Mouse (Mus musculus) ovary, postnatal 14 days (tissue): ENCODE measurements around the gene Gm3776.
"Not testable (repeated sequence)": the region's sequence is repeated elsewhere in the genome, so short reads cannot be mapped to it uniquely, and the experiment has no call there.

Experiments
- DNase-seq: peaks from one replicate; pipeline ENCODE4 v3.0.0; 2022; ENCODE audit warnings: low spot score

Gene Gm3776

GRCm38 (mm10) chr9:78256914-78257313 is at the start of gene Gm3776:
Gene Gm3776 (plus strand): TSS chr9:78257129.
- not testable (repeated sequence) for DNase-seq

- no peak for DNase-seq
Observed at GRCm38 (mm10) chr9:78208956-78209355, 48.0 kb upstream of the Gm3776 start.

GRCm38 (mm10) chr9:78210079-78210478 is 46.9 kb upstream of the Gm3776 start:
- no peak for DNase-seq

GRCm38 (mm10) chr9:78210821-78211220 is 46.1 kb upstream of the Gm3776 start:
- DNase-seq: no peak

- DNase-seq: no peak
Observed at GRCm38 (mm10) chr9:78211521-78211920, 45.4 kb upstream of the Gm3776 start.

GRCm38 (mm10) chr9:78212341-78213049 is 44.4 kb upstream of the Gm3776 start:
- DNase-seq: no peak

- DNase-seq: no peak
Observed at GRCm38 (mm10) chr9:78217074-78217473, 39.9 kb upstream of the Gm3776 start.

- DNase-seq: no peak
Observed at GRCm38 (mm10) chr9:78222616-78223015, 34.3 kb upstream of the Gm3776 start.

- no peak for DNase-seq
Observed at GRCm38 (mm10) chr9:78223221-78223902, 33.6 kb upstream of the Gm3776 start.

- DNase-seq: no peak
Observed at GRCm38 (mm10) chr9:78224418-78224817, 32.5 kb upstream of the Gm3776 start.

- no peak for DNase-seq
Observed at GRCm38 (mm10) chr9:78225304-78225703, 31.6 kb upstream of the Gm3776 start.

GRCm38 (mm10) chr9:78228122-78228521 is 28.8 kb upstream of the Gm3776 start:
- DNase-seq: no peak

GRCm38 (mm10) chr9:78229658-78230057 is 27.3 kb upstream of the Gm3776 start:
- not testable (repeated sequence) for DNase-seq

GRCm38 (mm10) chr9:78230461-78230860 is 26.5 kb upstream of the Gm3776 start, which contains the start of gene Gsta1:
Gene Gsta1 (plus strand): TSS chr9:78230656.
- not testable (repeated sequence) for DNase-seq

GRCm38 (mm10) chr9:78233121-78233695 is 23.7 kb upstream of the Gm3776 start:
- DNase-seq: not testable (repeated sequence)

GRCm38 (mm10) chr9:78255683-78256470 is 1.1 kb upstream of the Gm3776 start:
- DNase-seq: not testable (repeated sequence)

- DNase-seq: peak; percentile 18
Observed at GRCm38 (mm10) chr9:78259688-78260087, 2.8 kb downstream of the Gm3776 start.

- not testable (repeated sequence) for DNase-seq
Observed at GRCm38 (mm10) chr9:78270945-78271344, 14.0 kb downstream of the Gm3776 start.

- DNase-seq: not testable (repeated sequence)
Observed at GRCm38 (mm10) chr9:78282002-78282711, 25.2 kb downstream of the Gm3776 start.

GRCm38 (mm10) chr9:78289063-78289462 is 32.1 kb downstream of the Gm3776 start:
- not testable (repeated sequence) for DNase-seq

- DNase-seq: not testable (repeated sequence)
Observed at GRCm38 (mm10) chr9:78289723-78290122, 32.8 kb downstream of the Gm3776 start, which contains the start of gene Gm10639. Gene Gm10639 (plus strand): TSS chr9:78289923.
